Mouse (Mus musculus) heart, embryonic 15.5 days (tissue): ENCODE measurements around the gene Nrxn3. TPM values are rescaled to one million over a fixed set of nuclear protein-coding genes. Genes with fewer than 3 reads are reported as not detected.

Experiments
- ATAC-seq: fragments of 200-750 bp; cut with Nextera tagmentation; replicated peaks from 2 replicates; pipeline ENCODE4 v1.8.0; 2017; ENCODE audit warnings: low read depth, moderate TSS enrichment; ENCODE audit not compliant: insufficient number of reproducible peaks, insufficient read depth, low FRiP score
- H3K27ac ChIP-seq: fragments of 300-500 bp; sonication (generic); 2 replicates; pipeline ENCODE4 v1.5.1; 2015; ENCODE audit warnings: mild to moderate bottlenecking, inconsistent platforms
- H3K27me3 ChIP-seq: fragments of 300-500 bp; sonication (generic); 2 replicates; pipeline ENCODE4 v1.6.1; 2015; ENCODE audit warnings: inconsistent platforms
- H3K36me3 ChIP-seq: fragments of 300-500 bp; sonication (generic); 2 replicates; pipeline ENCODE4 v1.6.1; 2015; ENCODE audit warnings: mild to moderate bottlenecking, inconsistent platforms
- H3K4me1 ChIP-seq: fragments of 300-500 bp; sonication (generic); replicated peaks from 2 replicates; pipeline ENCODE4 v1.6.1; 2015; ENCODE audit warnings: inconsistent platforms
- H3K4me2 ChIP-seq: fragments of 300-500 bp; sonication (generic); 2 replicates; pipeline ENCODE4 v1.6.1; 2015; ENCODE audit warnings: inconsistent platforms, mild to moderate bottlenecking, moderate library complexity
- H3K4me3 ChIP-seq: fragments of 300-500 bp; sonication (generic); 2 replicates; pipeline ENCODE4 v1.5.1; 2015; ENCODE audit warnings: mild to moderate bottlenecking, inconsistent platforms
- H3K9ac ChIP-seq: fragments of 300-500 bp; sonication (generic); 2 replicates; pipeline ENCODE4 v1.6.1; 2015; ENCODE audit warnings: mild to moderate bottlenecking, inconsistent platforms
- H3K9me3 ChIP-seq: fragments of 300-500 bp; sonication (generic); replicated peaks from 2 replicates; pipeline ENCODE4 v1.6.1; 2016; ENCODE audit warnings: inconsistent platforms
- WGBS: fragments of 180-500 bp; shearing (Covaris S2); methylation state at CpG from one replicate; pipeline ENCODE4 v1.1.7; 2015; ENCODE audit warnings: mixed read lengths; 5-methylcytosine and 5-hydroxymethylcytosine counted together
- polyA plus RNA-seq: library from polyadenylated mRNA; unstranded; fragments of >200 nt; fragmentation: Nextera tagmentation; extraction: Ambion mirVana; gene quantifications from 2 replicates; pipeline ENCODE4 v1.2.1, GENCODE M21; 2015

The Nrxn3 gene
- 1.1 and 1.5 TPM in 2 replicates for polyA plus RNA-seq

DNA sequence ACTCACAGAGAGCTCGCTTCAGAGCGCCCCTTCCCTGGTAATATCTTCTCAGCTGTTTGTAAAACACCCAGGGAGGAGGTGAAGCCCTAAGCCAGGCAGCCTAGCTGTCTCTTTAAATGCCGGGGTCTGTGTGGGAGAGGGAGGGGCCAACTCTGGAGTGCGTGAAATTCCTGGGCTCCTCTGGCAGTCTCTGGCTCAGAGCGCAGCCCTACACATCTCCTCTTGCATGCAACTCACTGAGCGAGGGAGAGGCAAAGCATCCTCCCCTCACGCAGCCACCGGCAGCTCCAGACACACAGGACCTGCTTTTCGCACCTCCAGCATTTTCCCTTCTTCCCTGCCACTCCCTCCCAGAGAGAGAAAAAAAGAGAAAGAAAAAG, at the start of gene Nrxn3:
Gene Nrxn3 (plus strand): TSS at position 186 of the 380 bp plus-strand sequence.
- Histone ChIP-seq H3K36me3 (no peaks in the 10 kb centered on the region), H3K9me3 (no peaks in the 10 kb centered on the region), H3K9ac (no peak within 1 kb of the TSS), H3K27ac (no peak within 1 kb of the TSS), H3K27me3 (no peaks in the 10 kb centered on the region), H3K4me2 (peak within 1 kb of the TSS; percentile 48), H3K4me3 (peak within 1 kb of the TSS; percentile 33), H3K4me1 (0 out of 2 replicates have a peak, but pooled peaks cover 2% of the 10 kb centered on the region)
- under 1% methylated on average over 9 of the region's 9 CpGs for WGBS
- ATAC-seq, result peak; percentile 80

DNA sequence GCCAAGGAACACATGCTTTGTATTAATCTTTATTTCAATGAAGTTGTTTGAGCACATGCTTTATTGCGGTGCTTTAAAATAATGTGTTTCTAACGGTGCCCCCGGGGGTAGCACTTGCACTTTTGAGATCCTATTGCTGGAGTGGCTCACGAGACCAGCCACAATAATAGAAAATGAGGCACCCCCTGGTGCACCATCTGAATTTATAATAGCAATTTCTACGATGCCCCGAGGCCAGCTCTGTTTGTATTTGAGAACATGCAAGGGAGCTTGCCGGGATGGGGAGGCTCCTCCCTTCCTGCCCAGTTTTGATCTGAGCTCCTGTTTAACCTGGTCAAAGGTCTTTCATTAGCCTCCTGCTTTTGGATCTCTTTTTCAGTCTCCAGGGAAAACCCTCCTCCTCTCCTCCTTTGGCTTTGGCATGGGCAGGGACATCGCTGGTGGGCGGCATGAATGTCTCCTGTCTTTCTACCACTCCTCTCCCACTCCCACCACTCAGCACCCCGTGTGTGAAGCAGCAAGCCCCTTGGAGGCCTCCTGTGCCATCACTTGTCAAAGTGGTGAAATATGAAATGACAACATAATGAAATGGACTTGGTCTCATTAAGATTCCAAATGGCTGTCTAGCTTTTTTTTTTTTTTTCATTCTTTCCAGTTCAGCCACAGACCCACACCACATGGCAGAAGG, 18.4 kb upstream of the Nrxn3 start:
- H3K9me3 ChIP-seq, result no peaks in the 10 kb centered on the region
- no peak overlapping the region for H3K27ac ChIP-seq
- WGBS, result 70% methylated on average over 10 of the region's 10 CpGs
- no peaks in the 10 kb centered on the region for H3K36me3 ChIP-seq
- ATAC-seq, result no peak
- H3K4me2 ChIP-seq, result no peak overlapping the region
- H3K27me3 ChIP-seq, result no peaks in the 10 kb centered on the region
- no peak overlapping the region for H3K4me3 ChIP-seq
- H3K9ac ChIP-seq, result no peak overlapping the region
- no peaks in the 10 kb centered on the region for H3K4me1 ChIP-seq

DNA sequence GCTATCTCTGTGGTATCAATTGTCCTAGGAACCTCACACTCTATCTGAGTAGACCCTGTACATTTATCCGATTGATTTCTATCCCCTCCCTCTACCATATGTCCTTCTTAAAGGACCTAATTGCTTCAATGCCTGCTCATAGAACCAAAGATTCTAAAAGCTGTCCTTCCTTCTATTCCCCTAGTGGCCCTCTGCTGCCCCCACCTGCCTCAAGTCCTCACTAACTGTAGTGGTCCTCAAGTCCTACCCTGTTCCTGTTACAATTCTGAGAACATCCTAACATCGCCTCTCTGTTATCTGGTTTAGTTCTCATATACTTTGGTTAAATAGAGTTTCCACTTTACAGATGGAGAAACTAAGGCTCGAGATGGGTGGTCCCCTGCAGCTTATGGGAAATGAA, 16.7 kb upstream of the Nrxn3 start:
- Histone ChIP-seq H3K27ac (no peak overlapping the region), H3K9me3 (no peaks in the 10 kb centered on the region), H3K4me2 (no peak overlapping the region), H3K9ac (no peak overlapping the region), H3K36me3 (no peaks in the 10 kb centered on the region), H3K4me3 (no peak overlapping the region), H3K4me1 (no peaks in the 10 kb centered on the region), H3K27me3 (no peaks in the 10 kb centered on the region)
- ATAC-seq, result no peak
- 54% methylated on average over 3 of the region's 3 CpGs for WGBS

DNA sequence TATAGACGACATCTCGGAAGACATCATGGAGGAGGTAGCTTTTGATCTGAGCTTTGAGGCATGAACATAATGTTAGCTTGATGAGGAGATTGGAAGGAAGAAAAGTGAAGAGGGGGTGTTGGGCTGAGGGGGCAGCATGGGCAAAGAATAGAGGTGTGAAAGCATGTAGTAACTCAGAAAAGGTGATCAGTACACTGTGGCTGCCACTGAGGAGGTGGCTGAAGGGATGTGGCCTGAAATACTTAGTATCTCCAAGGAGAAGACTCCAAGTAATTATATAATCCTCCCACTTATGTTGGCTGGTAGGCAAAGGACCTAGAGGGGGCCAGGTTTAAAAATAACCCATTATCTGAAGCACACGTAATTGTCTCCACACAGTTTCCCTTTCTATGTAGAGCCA, 14.9 kb upstream of the Nrxn3 start:
- Histone ChIP-seq H3K27ac (no peak overlapping the region), H3K36me3 (no peaks in the 10 kb centered on the region), H3K9ac (no peak overlapping the region), H3K4me2 (no peak overlapping the region), H3K9me3 (no peaks in the 10 kb centered on the region), H3K27me3 (no peaks in the 10 kb centered on the region), H3K4me1 (no peaks in the 10 kb centered on the region), H3K4me3 (no peak overlapping the region)
- no peak for ATAC-seq
- WGBS, result 57% methylated on average over 3 of the region's 3 CpGs

DNA sequence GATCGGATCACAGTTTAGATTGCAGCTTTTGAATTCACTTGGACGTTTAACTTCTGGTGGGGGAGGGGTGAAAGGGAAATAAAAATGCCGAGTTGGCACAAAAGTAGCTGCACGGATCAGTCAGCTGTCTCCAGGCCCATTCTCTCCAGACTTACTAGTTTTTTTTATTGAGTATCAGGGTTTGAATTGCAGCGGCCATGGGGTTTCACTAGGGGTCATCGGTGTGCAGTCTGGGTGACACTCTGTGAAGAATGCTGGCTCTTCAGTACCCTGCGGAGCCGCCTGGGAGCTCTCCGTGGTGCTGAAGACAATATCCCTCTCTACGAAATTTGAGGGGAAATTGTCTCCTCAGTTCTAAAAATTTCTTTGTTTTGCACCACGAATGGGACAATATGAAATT, 13.5 kb upstream of the Nrxn3 start:
- H3K9ac ChIP-seq, result no peak overlapping the region
- no peak; the same call in 1 of the 2 replicates for ATAC-seq
- H3K4me2 ChIP-seq, result no peak overlapping the region
- no peaks in the 10 kb centered on the region for H3K4me1 ChIP-seq
- H3K36me3 ChIP-seq, result no peaks in the 10 kb centered on the region
- no peak overlapping the region for H3K27ac ChIP-seq
- H3K9me3 ChIP-seq, result no peaks in the 10 kb centered on the region
- 9% methylated on average over 11 of the region's 11 CpGs for WGBS
- no peaks in the 10 kb centered on the region for H3K27me3 ChIP-seq
- no peak overlapping the region for H3K4me3 ChIP-seq

DNA sequence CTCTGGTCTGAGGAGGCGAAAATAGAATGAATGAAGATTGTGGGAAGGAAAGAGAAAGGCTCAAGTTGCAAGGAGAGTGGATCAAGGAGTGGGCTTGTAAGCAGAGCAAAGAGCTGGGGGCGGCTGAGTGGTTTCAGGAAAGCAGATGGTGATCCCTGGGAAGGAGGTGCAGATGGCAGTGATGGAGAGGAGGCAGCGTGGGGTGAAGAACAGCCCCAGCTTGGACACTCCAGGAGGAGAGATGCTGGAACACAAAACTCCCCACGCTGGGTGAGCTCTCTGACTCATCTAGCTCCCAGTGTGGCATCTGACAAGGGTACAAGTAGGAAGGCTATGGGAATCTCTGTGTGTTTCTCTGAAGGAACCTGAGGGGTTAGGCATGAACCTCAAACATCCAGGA, 9.2 kb upstream of the Nrxn3 start:
- Histone ChIP-seq H3K36me3 (no peaks in the 10 kb centered on the region), H3K4me2 (no peak overlapping the region), H3K9me3 (no peaks in the 10 kb centered on the region), H3K27me3 (no peaks in the 10 kb centered on the region), H3K9ac (no peak overlapping the region), H3K4me3 (no peak overlapping the region), H3K4me1 (no peaks in the 10 kb centered on the region), H3K27ac (no peak overlapping the region)
- WGBS, result 59% methylated on average over 4 of the region's 4 CpGs
- no peak for ATAC-seq

DNA sequence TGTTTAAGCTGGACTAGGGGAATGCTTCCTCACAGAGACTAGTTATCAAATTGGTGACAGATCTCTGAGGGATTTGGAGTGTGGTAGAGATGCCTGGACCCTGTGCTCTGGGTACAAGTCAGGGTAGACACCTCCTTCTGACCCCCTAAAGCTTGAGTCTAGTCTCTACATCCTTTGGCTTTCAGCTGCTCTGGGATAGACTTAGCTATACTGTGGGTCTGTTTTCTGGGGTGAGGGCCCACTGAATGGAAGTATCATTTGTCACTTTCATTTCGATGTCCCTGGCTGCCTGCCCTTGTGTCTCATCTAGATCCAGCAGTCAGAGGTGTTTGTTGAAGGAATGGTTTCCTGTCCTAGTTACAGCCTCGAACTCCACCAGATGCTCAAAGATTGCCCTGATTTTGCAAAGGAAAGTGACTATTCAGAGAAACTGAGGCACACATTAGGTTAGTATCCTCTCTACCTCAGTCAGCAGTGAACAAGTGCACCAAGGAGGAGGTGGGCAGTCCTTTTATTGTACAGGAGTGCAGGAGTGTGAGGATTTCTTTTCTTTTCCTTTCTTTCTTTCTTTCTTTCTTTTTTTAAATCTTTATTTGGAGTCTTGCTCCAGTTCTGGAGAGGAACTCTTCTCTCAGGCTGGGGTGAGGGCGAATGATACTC, 515 bp upstream of the Nrxn3 start:
- H3K27me3 ChIP-seq, result no peaks in the 10 kb centered on the region
- H3K9me3 ChIP-seq, result no peaks in the 10 kb centered on the region
- H3K4me3 ChIP-seq, result no peak overlapping the region; the same call in 1 of the 2 replicates
- no peaks in the 10 kb centered on the region for H3K36me3 ChIP-seq
- 0 out of 2 replicates have a peak, but pooled peaks cover 2% of the 10 kb centered on the region for H3K4me1 ChIP-seq
- no peak overlapping the region for H3K27ac ChIP-seq
- ATAC-seq, result no peak
- H3K9ac ChIP-seq, result no peak overlapping the region
- peak overlapping the region; percentile 48 for H3K4me2 ChIP-seq
- WGBS, result 22% methylated on average over 3 of the region's 3 CpGs

DNA sequence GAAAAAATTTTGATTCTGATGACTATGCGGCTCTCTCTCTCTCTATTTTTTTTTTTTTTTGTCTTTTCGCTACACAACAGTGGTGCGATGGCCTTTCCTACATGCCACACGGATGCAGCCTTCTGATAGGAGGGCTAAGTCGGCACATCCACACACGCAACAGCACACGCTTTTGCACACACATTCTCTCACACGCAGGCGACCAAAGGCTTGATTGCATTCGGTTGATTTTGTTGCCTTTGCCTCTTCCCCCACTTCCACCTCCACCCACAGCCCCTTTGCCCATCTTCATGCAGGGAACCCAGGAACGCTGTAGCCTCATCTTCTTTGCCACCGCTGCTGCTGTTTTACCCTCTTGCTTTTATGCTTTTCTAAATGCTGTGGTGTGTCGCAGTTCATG, 3.6 kb downstream of the Nrxn3 start:
- H3K9me3 ChIP-seq, result no peaks in the 10 kb centered on the region
- H3K9ac ChIP-seq, result no peak overlapping the region
- H3K4me3 ChIP-seq, result no peak overlapping the region
- WGBS, result 90% methylated on average over 13 of the region's 13 CpGs
- 0 out of 2 replicates have a peak, but pooled peaks cover 2% of the 10 kb centered on the region for H3K4me1 ChIP-seq
- H3K27me3 ChIP-seq, result no peaks in the 10 kb centered on the region
- no peak overlapping the region for H3K4me2 ChIP-seq
- H3K36me3 ChIP-seq, result no peaks in the 10 kb centered on the region
- ATAC-seq, result no peak
- no peak overlapping the region for H3K27ac ChIP-seq

DNA sequence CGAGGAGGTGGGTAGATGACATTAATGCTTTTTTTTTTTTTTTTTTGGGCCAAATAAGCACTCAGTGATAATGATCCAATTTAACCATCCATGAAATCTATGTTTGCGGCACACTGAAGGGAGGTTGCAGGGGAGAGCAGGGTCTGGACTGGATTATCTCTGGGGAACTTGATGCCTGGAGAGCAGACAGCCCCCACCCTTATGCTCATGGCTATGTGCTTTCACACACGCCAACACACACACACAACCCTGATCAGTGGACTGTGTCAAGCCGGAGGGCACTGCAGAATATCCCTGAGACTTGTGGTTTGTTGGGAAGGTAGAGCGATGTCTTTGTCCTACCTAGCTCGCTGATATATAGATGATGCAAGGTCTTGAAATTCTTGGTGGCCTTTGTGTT, 4.1 kb downstream of the Nrxn3 start:
- Histone ChIP-seq H3K27ac (no peak overlapping the region), H3K36me3 (no peaks in the 10 kb centered on the region), H3K4me2 (no peak overlapping the region), H3K4me3 (no peak overlapping the region), H3K27me3 (no peaks in the 10 kb centered on the region), H3K9ac (no peak overlapping the region), H3K4me1 (0 out of 2 replicates have a peak, but pooled peaks cover 2% of the 10 kb centered on the region), H3K9me3 (no peaks in the 10 kb centered on the region)
- 78% methylated on average over 6 of the region's 6 CpGs for WGBS
- no peak for ATAC-seq

DNA sequence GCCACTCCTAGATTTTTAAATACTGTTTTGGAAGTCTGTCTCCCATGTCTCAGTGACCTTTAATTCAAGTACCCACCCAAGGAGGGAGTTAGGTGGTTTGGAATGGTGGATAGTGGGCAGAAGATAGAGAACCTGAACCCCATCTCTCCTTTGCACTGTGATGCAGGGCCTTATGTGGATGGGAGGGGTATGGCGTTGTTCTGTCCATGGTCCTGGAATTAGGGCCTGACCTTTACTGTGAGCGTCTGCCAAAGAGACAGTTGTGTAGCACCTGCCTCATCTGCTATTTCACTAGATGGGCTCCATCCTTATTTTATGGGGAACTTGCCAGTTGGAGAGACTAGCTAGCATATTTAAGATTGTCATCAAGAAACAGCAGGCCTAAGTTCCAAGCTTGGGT, 8.0 kb downstream of the Nrxn3 start:
- Histone ChIP-seq H3K4me3 (no peak overlapping the region), H3K4me2 (no peak overlapping the region), H3K4me1 (no peaks in the 10 kb centered on the region), H3K36me3 (no peaks in the 10 kb centered on the region), H3K27me3 (no peaks in the 10 kb centered on the region), H3K9ac (no peak overlapping the region), H3K27ac (no peak overlapping the region), H3K9me3 (no peaks in the 10 kb centered on the region)
- ATAC-seq, result no peak
- WGBS, result 46% methylated on average over 2 of the region's 2 CpGs

DNA sequence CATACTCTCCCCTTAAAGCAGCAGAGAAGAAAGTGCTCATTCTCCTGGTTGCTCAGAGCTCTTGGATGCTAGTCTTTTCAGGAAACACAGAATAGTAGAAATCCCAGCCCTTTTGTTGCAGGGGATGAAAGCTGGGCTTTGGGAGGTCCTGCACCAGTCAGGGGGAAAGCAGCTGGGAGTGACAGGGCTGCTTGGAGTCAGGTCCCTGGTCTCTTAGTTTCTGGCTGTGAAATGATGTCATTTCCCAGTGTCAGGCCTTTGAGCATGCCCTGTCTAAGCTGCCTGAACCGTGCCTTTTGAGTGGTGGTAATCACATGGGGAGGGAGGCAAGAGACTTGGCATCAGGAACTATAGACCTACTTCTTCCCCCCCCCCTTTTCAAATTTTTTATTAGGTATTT, 12.4 kb downstream of the Nrxn3 start:
- no peak for ATAC-seq
- WGBS, result 39% methylated on average over 1 of the region's 1 CpGs
- Histone ChIP-seq H3K4me1 (no peaks in the 10 kb centered on the region), H3K4me2 (no peak overlapping the region), H3K27ac (no peak overlapping the region), H3K36me3 (no peaks in the 10 kb centered on the region), H3K4me3 (no peak overlapping the region), H3K9me3 (no peaks in the 10 kb centered on the region), H3K9ac (no peak overlapping the region), H3K27me3 (no peaks in the 10 kb centered on the region)

DNA sequence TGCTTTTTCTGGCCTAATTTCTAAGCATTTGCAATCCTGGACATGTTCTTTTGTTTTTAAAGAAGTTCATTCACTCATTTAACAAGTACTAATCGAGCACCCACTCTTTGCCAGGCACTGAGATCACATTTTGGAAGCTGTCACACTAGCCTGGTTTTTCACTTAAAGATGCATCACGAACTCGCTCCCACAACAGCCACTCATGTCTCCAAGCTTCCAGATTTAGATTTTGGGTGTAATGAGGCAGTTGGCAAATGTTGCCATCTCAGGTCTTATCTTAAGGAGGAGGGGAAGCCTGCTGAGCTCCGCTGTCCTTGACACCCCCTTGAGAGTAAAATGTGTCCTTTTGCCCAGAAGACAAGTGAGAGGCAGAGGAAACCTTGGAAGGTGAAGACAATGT, 14.4 kb downstream of the Nrxn3 start:
- no peak overlapping the region for H3K4me2 ChIP-seq
- no peak overlapping the region for H3K4me3 ChIP-seq
- no peaks in the 10 kb centered on the region for H3K36me3 ChIP-seq
- no peaks in the 10 kb centered on the region for H3K27me3 ChIP-seq
- H3K9ac ChIP-seq, result no peak overlapping the region
- no peaks in the 10 kb centered on the region for H3K4me1 ChIP-seq
- H3K27ac ChIP-seq, result no peak overlapping the region
- ATAC-seq, result no peak
- 59% methylated on average over 4 of the region's 4 CpGs for WGBS
- H3K9me3 ChIP-seq, result no peaks in the 10 kb centered on the region
